Mouse (Mus musculus) hindbrain, embryonic 14.5 days (tissue): ENCODE results near the gene Myl3. TPM values are rescaled to one million over a fixed set of nuclear protein-coding genes. Genes with fewer than 3 reads are reported as not detected.

ENCODE experiments used
- ATAC-seq: fragments of 200-750 bp; cut with Nextera tagmentation; 2 replicates; pipeline ENCODE4 v1.8.0; 2017; ENCODE audit warnings: moderate number of reproducible peaks, mild to moderate bottlenecking, moderate TSS enrichment, moderate library complexity; ENCODE audit not compliant: low FRiP score
- DNase-seq: peaks from one replicate; pipeline ENCODE4 v3.0.0-alpha.2; 2015; ENCODE audit warnings: low spot score
- H3K27ac ChIP-seq: fragments of 300-500 bp; sonication (generic); 2 replicates; pipeline ENCODE4 v1.5.1; 2014; ENCODE audit warnings: mild to moderate bottlenecking, moderate library complexity
- H3K27me3 ChIP-seq: fragments of 300-500 bp; sonication (generic); 2 replicates; pipeline ENCODE4 v1.6.1; 2014; ENCODE audit warnings: mild to moderate bottlenecking, low read length, mixed read lengths; ENCODE audit not compliant: control insufficient read depth, insufficient read depth
- H3K36me3 ChIP-seq: fragments of 300-500 bp; sonication (generic); replicated peaks from 2 replicates; pipeline ENCODE4 v1.6.1; 2014; ENCODE audit not compliant: control insufficient read depth, insufficient read depth
- H3K4me1 ChIP-seq: fragments of 300-500 bp; sonication (generic); replicated peaks from 2 replicates; pipeline ENCODE4 v1.6.1; 2014; ENCODE audit warnings: antibody characterized with exemption, low read length, mixed read lengths; ENCODE audit not compliant: control insufficient read depth, insufficient read depth
- H3K4me2 ChIP-seq: fragments of 300-500 bp; sonication (generic); replicated peaks from 2 replicates; pipeline ENCODE4 v1.6.1; 2014; ENCODE audit warnings: mild to moderate bottlenecking, moderate library complexity
- H3K4me3 ChIP-seq: fragments of 300-500 bp; sonication (generic); replicated peaks from 2 replicates; pipeline ENCODE4 v1.5.1; 2014; ENCODE audit warnings: mild to moderate bottlenecking, low read length
- H3K9ac ChIP-seq: fragments of 300-500 bp; sonication (generic); 2 replicates; pipeline ENCODE4 v1.6.1; 2014
- H3K9me3 ChIP-seq: fragments of 300-500 bp; sonication (generic); 2 replicates; pipeline ENCODE4 v1.6.1; 2016; ENCODE audit warnings: low read length; ENCODE audit not compliant: control insufficient read depth
- WGBS: fragments of 180-500 bp; shearing (Covaris S2); extraction: QIAGEN DNeasy Blood & Tissue Kit; methylation state at CpG from one replicate; pipeline ENCODE4 v1.1.7; 2014; 5-methylcytosine and 5-hydroxymethylcytosine counted together
- polyA plus RNA-seq: library from polyadenylated mRNA; unstranded; fragments of >200 nt; fragmentation: Nextera tagmentation; extraction: Ambion mirVana; gene quantifications from 2 replicates; pipeline ENCODE4 v1.2.1, GENCODE M21; 2014

The Myl3 gene
- polyA plus RNA-seq, 1 experiment from 2014 or later, result 0.43 TPM

GRCm38 (mm10) chr9:110763405-110763804 lies 21.7 kb downstream of the Myl3 start:
- Histone ChIP-seq H3K4me1 (no peaks in the 10 kb centered on the region), H3K4me2 (no peak overlapping the region), H3K27me3 (no peaks in the 10 kb centered on the region), H3K27ac (no peak overlapping the region), H3K4me3 (no peak overlapping the region), H3K9ac (no peak overlapping the region), H3K36me3 (no peaks in the 10 kb centered on the region), H3K9me3 (no peaks in the 10 kb centered on the region)
- DNase-seq (no peak), ATAC-seq (no peak)
- WGBS, result 68% methylated on average over 2 of the region's 2 CpGs

GRCm38 (mm10) chr9:110772336-110772735 lies 30.7 kb downstream of the Myl3 start:
- H3K4me1 ChIP-seq, result no peaks in the 10 kb centered on the region
- no peaks in the 10 kb centered on the region for H3K36me3 ChIP-seq
- no peak for DNase-seq
- H3K4me3 ChIP-seq, result no peak overlapping the region
- H3K27ac ChIP-seq, result no peak overlapping the region
- ATAC-seq, result no peak
- H3K4me2 ChIP-seq, result no peak overlapping the region
- WGBS, result 91% methylated on average over 10 of the region's 10 CpGs
- H3K27me3 ChIP-seq, result no peaks in the 10 kb centered on the region
- H3K9ac ChIP-seq, result no peak overlapping the region
- no peaks in the 10 kb centered on the region for H3K9me3 ChIP-seq

GRCm38 (mm10) chr9:110774403-110775268 lies 33.0 kb downstream of the Myl3 start:
- Histone ChIP-seq H3K9ac (no peak overlapping the region), H3K27me3 (no peaks in the 10 kb centered on the region), H3K9me3 (no peaks in the 10 kb centered on the region), H3K4me1 (no peaks in the 10 kb centered on the region), H3K4me3 (no peak overlapping the region), H3K36me3 (no peaks in the 10 kb centered on the region), H3K4me2 (no peak overlapping the region), H3K27ac (no peak overlapping the region)
- DNase-seq (no peak), ATAC-seq (no peak)
- WGBS, result 73% methylated on average over 15 of the region's 15 CpGs

- ATAC-seq, result no peak
- Histone ChIP-seq H3K36me3 (no peaks in the 10 kb centered on the region), H3K27ac (no peak overlapping the region), H3K9me3 (no peaks in the 10 kb centered on the region), H3K9ac (no peak overlapping the region), H3K4me3 (no peak overlapping the region), H3K27me3 (no peaks in the 10 kb centered on the region), H3K4me1 (peaks cover 2% of the 10 kb centered on the region), H3K4me2 (no peak overlapping the region)
- 82% methylated on average over 10 of the region's 10 CpGs for WGBS
- no peak for DNase-seq
Measured at GRCm38 (mm10) chr9:110775269-110776022, 33.8 kb downstream of the Myl3 start.

GRCm38 (mm10) chr9:110778100-110778499 lies 36.4 kb downstream of the Myl3 start:
- Histone ChIP-seq H3K27ac (no peak overlapping the region), H3K4me2 (no peak overlapping the region), H3K4me3 (no peak overlapping the region), H3K36me3 (no peaks in the 10 kb centered on the region), H3K9ac (no peak overlapping the region), H3K4me1 (peaks cover 8% of the 10 kb centered on the region), H3K27me3 (no peaks in the 10 kb centered on the region), H3K9me3 (no peaks in the 10 kb centered on the region)
- WGBS, result 70% methylated on average over 1 of the region's 1 CpGs
- no peak for ATAC-seq
- DNase-seq, result no peak

- Histone ChIP-seq H3K4me2 (no peak overlapping the region), H3K9me3 (no peaks in the 10 kb centered on the region), H3K4me3 (no peak overlapping the region), H3K27me3 (no peaks in the 10 kb centered on the region), H3K36me3 (no peaks in the 10 kb centered on the region), H3K27ac (no peak overlapping the region), H3K9ac (no peak overlapping the region), H3K4me1 (peaks cover 8% of the 10 kb centered on the region)
- 83% methylated on average over 7 of the region's 7 CpGs for WGBS
- DNase-seq (no peak), ATAC-seq (no peak)
Measured at GRCm38 (mm10) chr9:110778559-110778958, 36.9 kb downstream of the Myl3 start.

- H3K4me1 ChIP-seq, result peaks cover 8% of the 10 kb centered on the region
- H3K36me3 ChIP-seq, result no peaks in the 10 kb centered on the region
- no peak for DNase-seq
- no peaks in the 10 kb centered on the region for H3K27me3 ChIP-seq
- WGBS, result 64% methylated on average over 5 of the region's 5 CpGs
- no peak for ATAC-seq
- H3K4me2 ChIP-seq, result no peak overlapping the region
- H3K4me3 ChIP-seq, result no peak overlapping the region
- H3K9me3 ChIP-seq, result no peaks in the 10 kb centered on the region
- H3K9ac ChIP-seq, result no peak overlapping the region
- no peak overlapping the region for H3K27ac ChIP-seq
Measured at GRCm38 (mm10) chr9:110779242-110779913, 37.7 kb downstream of the Myl3 start.

GRCm38 (mm10) chr9:110781256-110781721 lies 39.6 kb downstream of the Myl3 start:
- Histone ChIP-seq H3K27ac (peak overlapping the region; percentile 89), H3K4me2 (peak overlapping the region; percentile 78), H3K9me3 (no peaks in the 10 kb centered on the region), H3K36me3 (no peaks in the 10 kb centered on the region), H3K27me3 (no peaks in the 10 kb centered on the region), H3K4me3 (peak overlapping the region; percentile 40), H3K9ac (peak overlapping the region; percentile 75), H3K4me1 (peaks cover 8% of the 10 kb centered on the region)
- WGBS, result under 1% methylated on average over 43 of the region's 43 CpGs
- ATAC-seq, result peak; percentile 95
- DNase-seq, result peak; percentile 95

- peak overlapping the region; percentile 75 for H3K9ac ChIP-seq
Measured at GRCm38 (mm10) chr9:110781731-110782130, 40.1 kb downstream of the Myl3 start.

More at GRCm38 (mm10) chr9:110781731-110782130, 40.1 kb downstream of the Myl3 start:
- ATAC-seq (peak; percentile 65), DNase-seq (peak; percentile 76)
- Histone ChIP-seq H3K4me2 (peak overlapping the region; percentile 78), H3K27me3 (no peaks in the 10 kb centered on the region), H3K27ac (peak overlapping the region; percentile 89), H3K9me3 (no peaks in the 10 kb centered on the region), H3K36me3 (no peaks in the 10 kb centered on the region), H3K4me3 (peak overlapping the region; percentile 40), H3K4me1 (peaks cover 8% of the 10 kb centered on the region)
- under 1% methylated on average over 23 of the region's 23 CpGs for WGBS
